Mouse (Mus musculus): ENCODE results near the gene Ak7. TPM values are rescaled to one million over a fixed set of nuclear protein-coding genes. Genes with fewer than 3 reads are reported as not detected.

Ak7 gene
- total and polyA plus RNA-seq, 3 experiments = 0.13 to 0.51 (median 0.24) TPM

GRCm38 (mm10) chr12:105806205-105806604 is 100.4 kb downstream of the Ak7 start:
- peaks cover 33% of the 10 kb centered on the region for H3K79me2 ChIP-seq (replicated peaks; ENCODE audit: control insufficient read depth, extremely low read depth, insufficient read depth, poor library complexity, severe bottlenecking)
- H3K4me1 ChIP-seq (ENCODE audit: control insufficient read depth in 1 of 2, insufficient read depth in 2 of 2) = no peaks in the 10 kb centered on the region
- H3K27ac ChIP-seq (ENCODE audit: insufficient read depth, low read depth) = no peak overlapping the region
- H3K36me3 ChIP-seq (replicated peaks in 1 of 2; ENCODE audit: control insufficient read depth in 1 of 2, insufficient read depth in 1 of 2, low read length in 1 of 2) = peaks cover 45 to 87% of the 10 kb centered on the region in 2 experiments
- in situ Hi-C loops (cut with MboI; ENCODE audit: low pct_ligation_motif_present, low pct_unique_long_range_greater_than_20kb, low sequenced_read_pairs) (no loop called here), dilution Hi-C loops (cut with MboI; ENCODE audit: extremely low pct_ligation_motif_present, extremely low pct_unique_long_range_greater_than_20kb, low sequenced_read_pairs) (no loop called here)
- H3K9me3 ChIP-seq (replicated peaks; ENCODE audit: low read length) = no peaks in the 10 kb centered on the region
- no peaks in the 10 kb centered on the region for H3K27me3 ChIP-seq (replicated peaks)
- TF ChIP-seq CTCF (conservative IDR thresholded peaks at IDR 0.05 in 1 of 2, IDR thresholded peaks at IDR 0.05 in 1 of 2; ENCODE audit: low read depth in 2 of 2, low read length in 2 of 2) (no peak), JUND (conservative IDR thresholded peaks at IDR 0.05; ENCODE audit: low read depth, low read length) (no peak), GABPA (IDR thresholded peaks at IDR 0.05; ENCODE audit: insufficient replicate concordance, low read depth, low read length) (no peak), ZKSCAN1 (IDR thresholded peaks at IDR 0.05; ENCODE audit: borderline replicate concordance, low read depth, low read length) (no peak), BHLHE40 (IDR thresholded peaks at IDR 0.05; ENCODE audit: low read depth, low read length) (no peak), E2F4 (IDR thresholded peaks at IDR 0.05; ENCODE audit: insufficient replicate concordance, low read depth, low read length) (no peak), RCOR1 (conservative IDR thresholded peaks at IDR 0.05; ENCODE audit: low read depth, low read length) (no peak), TCF12 (IDR thresholded peaks at IDR 0.05; ENCODE audit: low read depth, low read length) (no peak), USF2 (conservative IDR thresholded peaks at IDR 0.05; ENCODE audit: low read depth, low read length) (no peak), ZNF384 (IDR thresholded peaks at IDR 0.05; ENCODE audit: low read depth, low read length) (no peak), JUN (IDR thresholded peaks at IDR 0.05; ENCODE audit: insufficient read depth, low read depth, low read length) (no peak)
- DNase-seq (ENCODE audit: extremely low read depth) = no peak
- H3K9ac ChIP-seq (ENCODE audit: insufficient read depth, low read depth) = no peak overlapping the region
- H3K4me3 ChIP-seq (replicated peaks in 1 of 3; ENCODE audit: low read depth in 2 of 3, low read length in 2 of 3, poor library complexity in 1 of 3) = no peak overlapping the region
- no peak overlapping the region for H3K4me2 ChIP-seq (ENCODE audit: insufficient read depth, low read depth, poor library complexity, severe bottlenecking)

- dilution Hi-C loops (cut with MboI; ENCODE audit: extremely low pct_ligation_motif_present, extremely low pct_unique_long_range_greater_than_20kb, low sequenced_read_pairs) = no loop called here
Measured at GRCm38 (mm10) chr12:105807416-105807815, 101.6 kb downstream of the Ak7 start.

GRCm38 (mm10) chr12:105808945-105809344 is 103.2 kb downstream of the Ak7 start:
- Histone ChIP-seq H3K9me3 (replicated peaks; ENCODE audit: low read length) (no peaks in the 10 kb centered on the region), H3K36me3 (replicated peaks in 1 of 2; ENCODE audit: control insufficient read depth in 1 of 2, insufficient read depth in 1 of 2, low read length in 1 of 2) (peaks cover 54 to 93% of the 10 kb centered on the region in 2 experiments), H3K27me3 (replicated peaks) (no peaks in the 10 kb centered on the region), H3K4me3 (replicated peaks in 1 of 3; ENCODE audit: low read depth in 2 of 3, low read length in 2 of 3, poor library complexity in 1 of 3) (no peak overlapping the region), H3K4me1 (ENCODE audit: control insufficient read depth in 1 of 2, insufficient read depth in 2 of 2) (no peaks in the 10 kb centered on the region), H3K4me2 (ENCODE audit: insufficient read depth, low read depth, poor library complexity, severe bottlenecking) (no peak overlapping the region), H3K27ac (ENCODE audit: insufficient read depth, low read depth) (no peak overlapping the region), H3K79me2 (replicated peaks; ENCODE audit: control insufficient read depth, extremely low read depth, insufficient read depth, poor library complexity, severe bottlenecking) (peaks cover 16% of the 10 kb centered on the region; the same call in 1 of the 2 replicates), H3K9ac (ENCODE audit: insufficient read depth, low read depth) (no peak overlapping the region)
- in situ Hi-C loops (cut with MboI; ENCODE audit: low pct_ligation_motif_present, low pct_unique_long_range_greater_than_20kb, low sequenced_read_pairs) (no loop called here), dilution Hi-C loops (cut with MboI; ENCODE audit: extremely low pct_ligation_motif_present, extremely low pct_unique_long_range_greater_than_20kb, low sequenced_read_pairs) (no loop called here)
- TF ChIP-seq CHD1 (IDR thresholded peaks at IDR 0.05; ENCODE audit: low read depth, low read length) = no peak
- no peak for TF ChIP-seq MAX (IDR thresholded peaks at IDR 0.05; ENCODE audit: low read length)
- no peak for TF ChIP-seq ELF1 (IDR thresholded peaks at IDR 0.05; ENCODE audit: low read depth, low read length)
- no peak for TF ChIP-seq POLR2A (IDR thresholded peaks at IDR 0.05; ENCODE audit: low read depth, low read length)
- no peak for TF ChIP-seq MEF2A (IDR thresholded peaks at IDR 0.05; ENCODE audit: borderline replicate concordance, low read depth, low read length)
- TF ChIP-seq HCFC1 (IDR thresholded peaks at IDR 0.05; ENCODE audit: low read depth, low read length) = no peak
- no peak for TF ChIP-seq BHLHE40 (IDR thresholded peaks at IDR 0.05; ENCODE audit: low read depth, low read length)
- TF ChIP-seq NRF1 (IDR thresholded peaks at IDR 0.05; ENCODE audit: low read depth, low read length) = no peak
- no peak for TF ChIP-seq NELFE (IDR thresholded peaks at IDR 0.05; ENCODE audit: low read depth, low read length)
- TF ChIP-seq ZC3H11A (IDR thresholded peaks at IDR 0.05; ENCODE audit: low read depth, low read length) = no peak
- TF ChIP-seq ETS1 (conservative IDR thresholded peaks at IDR 0.05; ENCODE audit: low read depth, low read length) = no peak
- no peak for TF ChIP-seq POLR2AphosphoS2 (IDR thresholded peaks at IDR 0.05; ENCODE audit: low read depth, low read length)
- no peak for TF ChIP-seq SMC3 (IDR thresholded peaks at IDR 0.05; ENCODE audit: low read depth, low read length)
- no peak for TF ChIP-seq RCOR1 (conservative IDR thresholded peaks at IDR 0.05; ENCODE audit: low read depth, low read length)
- TF ChIP-seq SIN3A (IDR thresholded peaks at IDR 0.05; ENCODE audit: low read length) = no peak
- no peak for TF ChIP-seq CHD2 (IDR thresholded peaks at IDR 0.05; ENCODE audit: low read length)
- DNase-seq (ENCODE audit: extremely low read depth) = no peak

More at GRCm38 (mm10) chr12:105807416-105807815, 101.6 kb downstream of the Ak7 start:
- H3K79me2 ChIP-seq (replicated peaks; ENCODE audit: control insufficient read depth, extremely low read depth, insufficient read depth, poor library complexity, severe bottlenecking) = peaks cover 29% of the 10 kb centered on the region
- TF ChIP-seq SIN3A (IDR thresholded peaks at IDR 0.05; ENCODE audit: low read length) (no peak), EP300 (IDR thresholded peaks at IDR 0.05; ENCODE audit: low read length) (no peak), IRF4 (IDR thresholded peaks at IDR 0.05; ENCODE audit: low read depth, low read length) (no peak), ZNF384 (IDR thresholded peaks at IDR 0.05; ENCODE audit: low read depth, low read length) (no peak), MEF2A (IDR thresholded peaks at IDR 0.05; ENCODE audit: borderline replicate concordance, low read depth, low read length) (no peak), UBTF (IDR thresholded peaks at IDR 0.05; ENCODE audit: low read depth, low read length) (no peak), MYC (IDR thresholded peaks at IDR 0.05; ENCODE audit: low read depth, low read length) (no peak)
- H3K27ac ChIP-seq (ENCODE audit: insufficient read depth, low read depth) = no peak overlapping the region
- no peaks in the 10 kb centered on the region for H3K27me3 ChIP-seq (replicated peaks)
- no peak for DNase-seq (ENCODE audit: extremely low read depth)
- no peak overlapping the region for H3K4me3 ChIP-seq (replicated peaks in 1 of 3; ENCODE audit: low read depth in 2 of 3, low read length in 2 of 3, poor library complexity in 1 of 3)
- no peak overlapping the region for H3K4me2 ChIP-seq (ENCODE audit: insufficient read depth, low read depth, poor library complexity, severe bottlenecking)
- in situ Hi-C loops (cut with MboI; ENCODE audit: low pct_ligation_motif_present, low pct_unique_long_range_greater_than_20kb, low sequenced_read_pairs) = no loop called here
- peaks cover 51 to 94% of the 10 kb centered on the region in 2 experiments for H3K36me3 ChIP-seq (replicated peaks in 1 of 2; ENCODE audit: control insufficient read depth in 1 of 2, insufficient read depth in 1 of 2, low read length in 1 of 2)
- no peaks in the 10 kb centered on the region for H3K9me3 ChIP-seq (replicated peaks; ENCODE audit: low read length)
- H3K9ac ChIP-seq (ENCODE audit: insufficient read depth, low read depth) = no peak overlapping the region
- no peaks in the 10 kb centered on the region for H3K4me1 ChIP-seq (ENCODE audit: control insufficient read depth in 1 of 2, insufficient read depth in 2 of 2)
